Mouse (Mus musculus) 416B (cell line): Measurements from ENCODE around the gene Cited2.
A peak's percentile ranks its signal among the peaks of the same experiment; 100 is the strongest.

Experiments used
- DNase-seq: peaks from one replicate; pipeline ENCODE4 v3.0.0; 2011; ENCODE audit warnings: low read depth

The Cited2 gene

GRCm38 (mm10) chr10:17722653-17723410 lies at the start of gene Cited2:
Gene Cited2 (plus strand): TSS chr10:17723218.
- peak; percentile 97 for DNase-seq

- DNase-seq: no peak
These were observed 48.6 kb upstream of the Cited2 start for GRCm38 (mm10) chr10:17674454-17674853.

- no peak for DNase-seq
These were observed 48.1 kb upstream of the Cited2 start for GRCm38 (mm10) chr10:17674869-17675268.

- no peak for DNase-seq
These were observed 46.6 kb upstream of the Cited2 start for GRCm38 (mm10) chr10:17676464-17676863.

- no peak for DNase-seq
These were observed 45.7 kb upstream of the Cited2 start for GRCm38 (mm10) chr10:17677308-17677707.

GRCm38 (mm10) chr10:17680432-17681382 lies 42.3 kb upstream of the Cited2 start:
- DNase-seq: no peak

- DNase-seq: no peak
These were observed 41.6 kb upstream of the Cited2 start for GRCm38 (mm10) chr10:17681386-17681785.

- DNase-seq: peak; percentile 47
These were observed 39.1 kb upstream of the Cited2 start for GRCm38 (mm10) chr10:17683852-17684428.

- DNase-seq: no peak
These were observed 33.2 kb upstream of the Cited2 start for GRCm38 (mm10) chr10:17689806-17690205.

GRCm38 (mm10) chr10:17691709-17692108 lies 31.3 kb upstream of the Cited2 start:
- DNase-seq: peak; percentile 73

GRCm38 (mm10) chr10:17695801-17696200 lies 27.2 kb upstream of the Cited2 start:
- no peak for DNase-seq

GRCm38 (mm10) chr10:17697376-17698265 lies 25.4 kb upstream of the Cited2 start:
- peak; percentile 51 for DNase-seq

GRCm38 (mm10) chr10:17705466-17705973 lies 17.5 kb upstream of the Cited2 start:
- no peak for DNase-seq

- DNase-seq: no peak
These were observed 12.3 kb upstream of the Cited2 start for GRCm38 (mm10) chr10:17710753-17711152.

- DNase-seq: peak; percentile 68
These were observed 3.9 kb upstream of the Cited2 start for GRCm38 (mm10) chr10:17719009-17719570.

GRCm38 (mm10) chr10:17719646-17720045 lies 3.4 kb upstream of the Cited2 start:
- DNase-seq: no peak

- no peak for DNase-seq
These were observed 2.0 kb upstream of the Cited2 start for GRCm38 (mm10) chr10:17720891-17721601.

- DNase-seq: peak; percentile 91
These were observed 1.4 kb upstream of the Cited2 start for GRCm38 (mm10) chr10:17721602-17722121.

GRCm38 (mm10) chr10:17722158-17722557 lies 860 bp upstream of the Cited2 start:
- peak; percentile 100 for DNase-seq

GRCm38 (mm10) chr10:17723421-17723841 lies 413 bp downstream of the Cited2 start:
- peak; percentile 89 for DNase-seq
